Mouse (Mus musculus): ENCODE results near the gene Gm14744. TPM values are rescaled to one million over a fixed set of nuclear protein-coding genes. Genes with fewer than 3 reads are reported as not detected.
"Not testable (repeated sequence)": the region's sequence is repeated elsewhere in the genome, so short reads cannot be mapped to it uniquely, and the experiment has no call there.

Gm14744 gene
- total RNA-seq (2022) = not detected

GRCm38 (mm10) chrX:77864458-77864857 is at the start of gene Gm14744:
Gene Gm14744, plus strand, starts transcription at chrX:77864758.
- not testable (repeated sequence) for DNase-seq (ENCODE audit: low spot score in 2 of 2)

GRCm38 (mm10) chrX:77853523-77853922 is 11.0 kb upstream of the Gm14744 start, which contains the start of gene Pbsn:
Gene Pbsn, minus strand, starts transcription at chrX:77853623.
- no peak for DNase-seq (ENCODE audit: low spot score in 2 of 2)

GRCm38 (mm10) chrX:77880033-77880432 is 15.5 kb downstream of the Gm14744 start:
- not testable (repeated sequence) for DNase-seq (ENCODE audit: low spot score in 2 of 2)

Other genes with a start within 250 kb of the Gm14744 start
- 10 to 100 TPM in 3 of 4 experiments, 1 to 10 TPM in 1; 9.9 to 11.3 (median 10.6) TPM for gene Prkx, start 68.5 kb upstream of the Gm14744 start, total RNA-seq (2022)
- not detected for gene Pbsn, start 11.1 kb upstream of the Gm14744 start, total RNA-seq (2022)
- gene 5430402E10Rik, start 60.3 kb downstream of the Gm14744 start, total RNA-seq (2022) = not detected
- gene Obp1a, start 226.6 kb downstream of the Gm14744 start, total RNA-seq (2022) = not detected